Mouse (Mus musculus): ENCODE results near the gene Vmn1r219.
"Not testable (repeated sequence)": the region's sequence is repeated elsewhere in the genome, so short reads cannot be mapped to it uniquely, and the experiment has no call there.

DNA sequence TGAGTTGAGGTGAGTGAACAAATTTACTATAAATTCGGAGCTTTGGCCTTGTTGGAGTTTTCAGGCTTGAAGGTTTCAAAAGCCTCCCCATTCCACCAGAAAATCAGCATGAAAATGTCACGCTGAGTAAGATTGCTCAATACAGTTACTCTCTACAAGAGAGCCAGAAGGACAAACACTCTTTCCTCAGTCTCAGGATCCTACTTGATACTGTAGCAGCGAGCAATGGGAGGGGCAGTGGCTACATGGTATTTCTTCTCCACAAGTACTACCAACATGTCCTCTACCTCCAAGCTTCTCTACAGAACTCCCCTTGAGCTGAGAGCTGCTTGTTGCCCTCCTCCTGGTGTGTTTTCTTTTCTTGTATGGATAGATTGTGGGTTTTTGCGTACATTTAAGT is 7.4 kb downstream of the Vmn1r219 start:
- not testable (repeated sequence) for TF ChIP-seq CTCF (IDR thresholded peaks at IDR 0.05; ENCODE audit: extremely low read depth, insufficient read depth, insufficient read length, insufficient replicate concordance); POLR2A (IDR thresholded peaks at IDR 0.05; ENCODE audit: low read depth, low read length)

Data from spleen, adult 2 months (tissue).